Mouse (Mus musculus): ENCODE measurements around the gene 1110065P20Rik. TPM values are rescaled to one million over a fixed set of nuclear protein-coding genes. Genes with fewer than 3 reads are reported as not detected.
A peak's percentile ranks its signal among the peaks of the same experiment; 100 is the strongest.

1110065P20Rik gene
- polyA plus RNA-seq, 1 experiment, result 15.1 TPM

DNA sequence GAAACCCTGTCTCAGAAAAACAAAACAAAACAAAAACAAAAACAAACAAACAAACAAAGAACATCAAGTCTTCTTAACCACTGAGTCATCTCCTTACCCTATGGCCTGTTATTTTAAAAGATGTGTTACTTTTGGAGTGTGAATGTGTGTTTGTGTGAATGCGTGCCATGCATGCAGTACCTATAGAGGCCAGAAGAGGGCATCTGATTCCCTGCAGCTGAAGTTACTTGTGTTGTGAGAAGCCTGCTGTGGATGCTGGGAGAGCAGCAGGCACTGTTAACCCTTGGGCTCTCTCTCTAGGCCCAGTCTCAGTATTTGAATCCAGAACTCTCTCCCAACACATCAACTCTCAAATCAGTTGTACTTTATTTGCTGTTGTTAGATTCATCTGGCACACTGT, 21.7 kb upstream of the 1110065P20Rik start:
- H3K4me3 ChIP-seq (ENCODE audit: low read depth, low read length), result no peak overlapping the region
- no peaks in the 10 kb centered on the region for H3K9me3 ChIP-seq (replicated peaks; ENCODE audit: control insufficient read depth, insufficient read depth, low read length, poor library complexity, severe bottlenecking)
- H3K27ac ChIP-seq (ENCODE audit: insufficient read depth, low read length), result no peak overlapping the region
- no peaks in the 10 kb centered on the region for H3K4me1 ChIP-seq (ENCODE audit: control insufficient read depth, insufficient read depth, low read length)
- H3K36me3 ChIP-seq (ENCODE audit: control insufficient read depth, insufficient read depth, low read length, poor library complexity, severe bottlenecking), result no peaks in the 10 kb centered on the region
- peak; percentile 46 for TF ChIP-seq CTCF (IDR thresholded peaks at IDR 0.05; ENCODE audit: low read depth, low read length)
- TF ChIP-seq POLR2A (IDR thresholded peaks at IDR 0.05; ENCODE audit: insufficient read depth, low read length), result no peak
- no peak overlapping the region for H3K9ac ChIP-seq (ENCODE audit: low read depth, poor library complexity, severe bottlenecking)
- no peaks in the 10 kb centered on the region for H3K27me3 ChIP-seq (ENCODE audit: control insufficient read depth, insufficient read depth, low read length, poor library complexity, severe bottlenecking)

DNA sequence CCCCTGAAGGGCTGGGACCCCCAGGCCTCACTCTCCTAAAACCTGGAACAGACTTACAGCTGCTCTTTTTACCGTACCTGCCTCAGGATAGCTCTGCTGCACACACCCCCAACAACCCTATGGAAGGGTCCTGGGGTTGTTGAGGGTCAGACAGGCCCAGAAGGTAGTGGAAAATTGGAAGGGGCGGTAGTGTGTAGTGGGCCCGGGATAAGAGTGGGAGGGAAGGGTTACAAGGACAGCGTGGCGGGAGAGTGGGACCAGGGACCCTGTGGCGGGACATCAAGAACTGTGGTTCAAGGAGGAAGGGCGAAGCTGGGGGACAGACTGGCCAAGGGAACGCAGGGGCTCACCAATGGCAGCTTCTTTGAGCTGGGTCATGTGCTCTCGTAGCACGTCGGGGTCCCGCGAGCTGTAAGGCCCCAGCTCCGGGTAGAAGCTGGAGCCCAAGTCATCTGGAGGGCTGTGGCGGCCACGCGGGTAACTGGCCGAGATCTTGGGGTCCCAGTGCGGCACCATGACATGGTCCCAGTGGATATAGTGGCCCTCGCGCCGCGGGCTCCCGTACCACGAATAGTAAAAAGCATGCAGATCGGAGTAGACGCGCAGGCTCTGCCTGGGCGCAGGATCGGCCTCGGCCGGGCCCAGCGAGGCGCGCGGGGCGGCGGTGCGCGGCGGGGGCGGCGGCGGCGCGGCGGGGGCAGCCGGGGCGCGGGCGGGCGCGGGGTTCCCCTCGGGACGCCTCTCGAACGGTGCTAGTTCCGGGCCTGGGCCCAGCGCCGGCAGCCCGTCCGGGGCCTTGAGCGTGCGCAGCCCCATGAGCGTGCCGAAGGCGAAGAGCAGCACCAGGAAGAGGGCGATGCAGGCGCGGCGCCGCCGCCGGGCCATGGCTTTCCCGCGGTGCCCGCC, 10.5 kb upstream of the 1110065P20Rik start, which contains the start of gene Maneal:
Gene Maneal, minus strand, starts transcription at position 889 of the 906 bp plus-strand sequence.
- Histone ChIP-seq H3K36me3 (ENCODE audit: control insufficient read depth, insufficient read depth, low read length, poor library complexity, severe bottlenecking) (no peaks in the 10 kb centered on the region), H3K27me3 (ENCODE audit: control insufficient read depth, insufficient read depth, low read length, poor library complexity, severe bottlenecking) (no peaks in the 10 kb centered on the region), H3K9ac (ENCODE audit: low read depth, poor library complexity, severe bottlenecking) (peak within 1 kb of the TSS; percentile 87), H3K4me1 (ENCODE audit: control insufficient read depth, insufficient read depth, low read length) (no peaks in the 10 kb centered on the region), H3K27ac (ENCODE audit: insufficient read depth, low read length) (no peak within 1 kb of the TSS), H3K4me3 (ENCODE audit: low read depth, low read length) (peak within 1 kb of the TSS; percentile 88), H3K9me3 (replicated peaks; ENCODE audit: control insufficient read depth, insufficient read depth, low read length, poor library complexity, severe bottlenecking) (no peaks in the 10 kb centered on the region)
- no peak for TF ChIP-seq POLR2A (IDR thresholded peaks at IDR 0.05; ENCODE audit: insufficient read depth, low read length)
- no peak for TF ChIP-seq CTCF (IDR thresholded peaks at IDR 0.05; ENCODE audit: low read depth, low read length)
- no peak for TF ChIP-seq EP300 (IDR thresholded peaks at IDR 0.05; ENCODE audit: insufficient read depth, low read depth, low read length)

DNA sequence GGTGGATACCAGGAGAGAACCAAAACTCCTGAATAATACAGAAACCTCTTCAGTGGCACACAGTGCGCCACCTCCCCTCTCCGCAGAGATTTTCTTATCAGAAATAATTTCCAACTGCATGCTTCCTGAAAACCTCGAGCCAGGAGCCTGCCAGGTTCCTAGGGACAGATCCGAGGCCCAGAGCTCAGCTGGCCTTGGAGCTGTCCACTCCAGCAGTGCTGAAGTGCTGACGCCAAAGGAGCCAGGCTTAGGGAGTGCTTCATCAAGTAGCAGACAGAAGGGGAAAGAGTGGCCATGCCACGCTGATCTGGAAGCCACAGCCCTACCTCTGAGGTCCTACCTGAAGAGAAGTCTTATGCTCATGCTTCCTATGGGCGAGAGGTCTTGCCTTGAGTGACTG, 9.4 kb upstream of the 1110065P20Rik start:
- Histone ChIP-seq H3K4me3 (ENCODE audit: low read depth, low read length) (no peak overlapping the region), H3K9me3 (replicated peaks; ENCODE audit: control insufficient read depth, insufficient read depth, low read length, poor library complexity, severe bottlenecking) (no peaks in the 10 kb centered on the region), H3K4me1 (ENCODE audit: control insufficient read depth, insufficient read depth, low read length) (no peaks in the 10 kb centered on the region), H3K27ac (ENCODE audit: insufficient read depth, low read length) (no peak overlapping the region), H3K9ac (ENCODE audit: low read depth, poor library complexity, severe bottlenecking) (no peak overlapping the region), H3K27me3 (ENCODE audit: control insufficient read depth, insufficient read depth, low read length, poor library complexity, severe bottlenecking) (no peaks in the 10 kb centered on the region), H3K36me3 (ENCODE audit: control insufficient read depth, insufficient read depth, low read length, poor library complexity, severe bottlenecking) (no peaks in the 10 kb centered on the region; the same call in 1 of the 2 replicates)
- no peak for TF ChIP-seq CTCF (IDR thresholded peaks at IDR 0.05; ENCODE audit: low read depth, low read length)
- no peak for TF ChIP-seq EP300 (IDR thresholded peaks at IDR 0.05; ENCODE audit: insufficient read depth, low read depth, low read length)
- no peak for TF ChIP-seq POLR2A (IDR thresholded peaks at IDR 0.05; ENCODE audit: insufficient read depth, low read length)

DNA sequence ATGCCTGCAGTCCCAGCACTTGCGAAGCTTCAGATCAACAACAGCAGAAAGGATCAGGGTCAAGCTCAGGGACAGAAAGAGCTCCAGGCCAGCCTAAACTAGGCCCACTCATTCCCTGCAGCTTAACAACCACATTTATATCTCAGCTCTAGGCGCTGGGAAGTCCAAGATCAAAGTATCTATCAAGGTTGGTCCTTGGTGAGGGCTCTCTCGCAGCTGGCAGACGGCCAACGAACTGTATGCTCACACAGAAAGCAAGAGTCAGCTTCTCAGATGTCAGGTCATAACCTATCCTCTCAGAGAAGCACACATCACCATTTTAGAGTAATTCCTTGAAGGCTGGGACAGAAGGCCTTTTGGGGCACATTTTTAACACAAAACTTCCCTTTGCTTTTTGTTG, 7.4 kb upstream of the 1110065P20Rik start:
- no peak for TF ChIP-seq CTCF (IDR thresholded peaks at IDR 0.05; ENCODE audit: low read depth, low read length)
- TF ChIP-seq POLR2A (IDR thresholded peaks at IDR 0.05; ENCODE audit: insufficient read depth, low read length), result no peak
- no peak for TF ChIP-seq EP300 (IDR thresholded peaks at IDR 0.05; ENCODE audit: insufficient read depth, low read depth, low read length)
- H3K9me3 ChIP-seq (replicated peaks; ENCODE audit: control insufficient read depth, insufficient read depth, low read length, poor library complexity, severe bottlenecking), result no peaks in the 10 kb centered on the region
- H3K4me3 ChIP-seq (ENCODE audit: low read depth, low read length), result no peak overlapping the region
- no peak overlapping the region for H3K27ac ChIP-seq (ENCODE audit: insufficient read depth, low read length)
- H3K27me3 ChIP-seq (ENCODE audit: control insufficient read depth, insufficient read depth, low read length, poor library complexity, severe bottlenecking), result no peaks in the 10 kb centered on the region
- H3K9ac ChIP-seq (ENCODE audit: low read depth, poor library complexity, severe bottlenecking), result no peak overlapping the region
- H3K36me3 ChIP-seq (ENCODE audit: control insufficient read depth, insufficient read depth, low read length, poor library complexity, severe bottlenecking), result peaks cover 15% of the 10 kb centered on the region
- no peaks in the 10 kb centered on the region for H3K4me1 ChIP-seq (ENCODE audit: control insufficient read depth, insufficient read depth, low read length)

DNA sequence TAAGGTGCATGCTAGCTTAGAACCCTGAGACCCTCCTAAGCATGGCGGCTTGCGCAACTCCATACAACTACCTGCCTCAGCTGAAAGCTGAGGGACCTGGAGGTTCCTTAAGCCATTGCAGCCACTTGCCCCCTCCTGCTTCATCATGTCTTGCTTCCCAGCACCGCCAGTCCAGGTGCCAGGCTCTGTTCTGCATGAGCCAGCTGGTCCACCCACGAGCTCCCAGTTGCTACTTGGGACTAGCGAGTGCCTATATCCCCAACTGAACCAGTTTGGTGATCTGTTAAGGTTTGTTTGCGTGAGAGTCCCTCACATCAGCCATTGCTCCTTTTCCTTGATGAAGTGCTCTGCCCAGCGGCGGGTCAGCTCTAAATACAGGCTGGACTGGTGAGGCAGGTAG, 5.3 kb upstream of the 1110065P20Rik start:
- Histone ChIP-seq H3K27me3 (ENCODE audit: control insufficient read depth, insufficient read depth, low read length, poor library complexity, severe bottlenecking) (no peaks in the 10 kb centered on the region), H3K9ac (ENCODE audit: low read depth, poor library complexity, severe bottlenecking) (no peak overlapping the region), H3K27ac (ENCODE audit: insufficient read depth, low read length) (no peak overlapping the region), H3K36me3 (ENCODE audit: control insufficient read depth, insufficient read depth, low read length, poor library complexity, severe bottlenecking) (peaks cover 21% of the 10 kb centered on the region), H3K4me1 (ENCODE audit: control insufficient read depth, insufficient read depth, low read length) (peaks cover 2% of the 10 kb centered on the region), H3K9me3 (replicated peaks; ENCODE audit: control insufficient read depth, insufficient read depth, low read length, poor library complexity, severe bottlenecking) (no peaks in the 10 kb centered on the region), H3K4me3 (ENCODE audit: low read depth, low read length) (no peak overlapping the region)
- TF ChIP-seq POLR2A (IDR thresholded peaks at IDR 0.05; ENCODE audit: insufficient read depth, low read length) (no peak), CTCF (IDR thresholded peaks at IDR 0.05; ENCODE audit: low read depth, low read length) (no peak), EP300 (IDR thresholded peaks at IDR 0.05; ENCODE audit: insufficient read depth, low read depth, low read length) (no peak)

DNA sequence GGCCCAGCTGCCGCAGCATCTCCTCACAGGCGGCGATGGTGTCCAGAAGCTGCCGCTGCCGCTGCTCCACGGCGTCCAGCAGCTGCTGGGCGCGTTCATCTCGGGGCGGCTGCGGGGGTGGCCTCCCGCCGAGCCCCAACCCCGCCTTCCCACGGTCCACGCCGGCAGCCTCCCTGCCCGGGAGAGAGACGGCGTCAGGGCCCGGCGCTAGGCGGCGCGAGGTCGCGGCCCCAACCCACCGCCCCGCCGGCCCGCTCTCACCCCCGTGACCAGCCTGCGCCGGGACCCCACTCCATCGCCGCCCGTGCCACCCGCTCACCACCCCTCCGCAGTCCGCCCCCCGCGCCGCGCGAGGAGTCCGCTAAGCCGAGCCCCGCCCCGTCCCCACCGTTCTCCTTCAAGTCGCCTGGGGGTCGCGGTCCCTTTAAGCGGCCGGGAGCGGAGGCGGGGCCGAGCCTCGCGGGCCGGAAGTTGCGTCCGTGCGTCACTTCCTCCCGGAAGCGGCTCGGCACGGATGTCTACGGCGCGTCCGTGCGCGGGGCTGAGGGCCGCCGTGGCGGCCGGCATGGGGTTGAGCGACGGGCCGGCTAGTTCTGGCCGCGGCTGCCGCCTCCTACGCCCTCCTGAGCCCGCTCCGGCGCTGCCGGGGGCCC, 609 bp downstream of the 1110065P20Rik start, which contains the start of gene Yrdc:
Gene Yrdc, plus strand, starts transcription at position 419 of the 653 bp plus-strand sequence.
- H3K4me1 ChIP-seq (ENCODE audit: control insufficient read depth, insufficient read depth, low read length), result peaks cover 2% of the 10 kb centered on the region
- H3K9me3 ChIP-seq (replicated peaks; ENCODE audit: control insufficient read depth, insufficient read depth, low read length, poor library complexity, severe bottlenecking), result no peaks in the 10 kb centered on the region
- H3K27me3 ChIP-seq (ENCODE audit: control insufficient read depth, insufficient read depth, low read length, poor library complexity, severe bottlenecking), result no peaks in the 10 kb centered on the region
- peak within 1 kb of the TSS; percentile 95 for H3K9ac ChIP-seq (ENCODE audit: low read depth, poor library complexity, severe bottlenecking)
- H3K4me3 ChIP-seq (ENCODE audit: low read depth, low read length), result peak within 1 kb of the TSS; percentile 87
- H3K27ac ChIP-seq (ENCODE audit: insufficient read depth, low read length), result 0 out of 2 replicates have a peak within 1 kb of the TSS, but pooled peaks have one; percentile 12
- no peak for TF ChIP-seq CTCF (IDR thresholded peaks at IDR 0.05; ENCODE audit: low read depth, low read length)
- no peak for TF ChIP-seq POLR2A (IDR thresholded peaks at IDR 0.05; ENCODE audit: insufficient read depth, low read length)
- no peak for TF ChIP-seq EP300 (IDR thresholded peaks at IDR 0.05; ENCODE audit: insufficient read depth, low read depth, low read length)
- H3K36me3 ChIP-seq (ENCODE audit: control insufficient read depth, insufficient read depth, low read length, poor library complexity, severe bottlenecking), result peaks cover 21% of the 10 kb centered on the region

Data from ES-Bruce4 (cell line).